Mouse (Mus musculus): ENCODE data around the gene Suclg1.

Suclg1 gene

GRCm38 (mm10) chr6:73251336-73251735, 3.2 kb downstream of the Suclg1 start:
- no peak for DNase-seq

- no peak for DNase-seq
Measured at GRCm38 (mm10) chr6:73252396-73252795, 4.2 kb downstream of the Suclg1 start.

GRCm38 (mm10) chr6:73253006-73253405, 4.8 kb downstream of the Suclg1 start:
- no peak for DNase-seq

- DNase-seq: no peak
Measured at GRCm38 (mm10) chr6:73253584-73253983, 5.4 kb downstream of the Suclg1 start.

GRCm38 (mm10) chr6:73254307-73255228, 6.4 kb downstream of the Suclg1 start:
- DNase-seq: no peak

- no peak for DNase-seq
Measured at GRCm38 (mm10) chr6:73257068-73257467, 8.9 kb downstream of the Suclg1 start.

GRCm38 (mm10) chr6:73260110-73260509, 11.9 kb downstream of the Suclg1 start:
- no peak for DNase-seq

- no peak for DNase-seq
Measured at GRCm38 (mm10) chr6:73264801-73265200, 16.6 kb downstream of the Suclg1 start.

GRCm38 (mm10) chr6:73267738-73268311, 19.6 kb downstream of the Suclg1 start:
- DNase-seq: no peak

- DNase-seq: no peak
Measured at GRCm38 (mm10) chr6:73269374-73269773, 21.2 kb downstream of the Suclg1 start.

GRCm38 (mm10) chr6:73271546-73272091, 23.4 kb downstream of the Suclg1 start:
- DNase-seq: no peak

GRCm38 (mm10) chr6:73275002-73275401, 26.8 kb downstream of the Suclg1 start:
- no peak for DNase-seq

GRCm38 (mm10) chr6:73279681-73280080, 31.5 kb downstream of the Suclg1 start:
- DNase-seq: no peak

- no peak for DNase-seq
Measured at GRCm38 (mm10) chr6:73280546-73281115, 32.4 kb downstream of the Suclg1 start.

GRCm38 (mm10) chr6:73286326-73286725, 38.1 kb downstream of the Suclg1 start:
- no peak for DNase-seq

GRCm38 (mm10) chr6:73306837-73307236, 58.7 kb downstream of the Suclg1 start:
- no peak for DNase-seq

GRCm38 (mm10) chr6:73308685-73309520, 60.7 kb downstream of the Suclg1 start:
- no peak for DNase-seq

GRCm38 (mm10) chr6:73311335-73311734, 63.2 kb downstream of the Suclg1 start:
- DNase-seq: no peak

- no peak for DNase-seq
Measured at GRCm38 (mm10) chr6:73311786-73312185, 63.6 kb downstream of the Suclg1 start.

GRCm38 (mm10) chr6:73314923-73315603, 66.9 kb downstream of the Suclg1 start:
- peak; percentile 3 for DNase-seq

GRCm38 (mm10) chr6:73322306-73322705, 74.1 kb downstream of the Suclg1 start:
- DNase-seq: no peak
